Mouse (Mus musculus): Measurements from ENCODE around the gene Dpm3.

DNA sequence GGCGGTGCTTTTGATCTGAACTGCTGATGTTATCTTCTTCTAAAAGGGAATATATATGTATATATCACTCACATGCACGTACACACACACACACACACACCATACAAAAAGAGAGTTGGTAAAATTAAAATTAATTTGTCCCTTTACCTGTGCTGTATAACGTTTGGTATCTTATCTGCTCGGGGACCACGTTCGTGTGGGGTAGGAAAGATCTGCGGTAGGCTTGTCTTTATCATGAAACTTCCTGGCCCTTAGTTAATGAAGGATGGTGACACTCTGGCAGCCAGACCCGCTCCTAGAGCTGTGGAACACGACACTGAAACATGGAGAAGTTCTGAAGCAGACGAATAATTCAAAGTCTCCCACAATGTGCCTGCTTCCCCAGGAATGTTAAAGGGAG lies 32.7 kb downstream of the Dpm3 start:
- TF ChIP-seq POLR2A (IDR thresholded peaks at IDR 0.05; ENCODE audit: borderline replicate concordance, control insufficient read depth, low read depth, low read length) (no peak), CTCF (IDR thresholded peaks at IDR 0.05; ENCODE audit: control insufficient read depth, insufficient read depth, low read length) (no peak)

All from bone marrow, adult 2 months (tissue).